Mouse (Mus musculus) hindbrain, embryonic 12.5 days (tissue): Measurements from ENCODE around the gene Agt. TPM values are rescaled to one million over a fixed set of nuclear protein-coding genes. Genes with fewer than 3 reads are reported as not detected.
A peak's percentile ranks its signal among the peaks of the same experiment; 100 is the strongest.

Experiments
- ATAC-seq: fragments of 200-750 bp; cut with Nextera tagmentation; 2 replicates; pipeline ENCODE4 v1.8.0; 2017; ENCODE audit warnings: moderate TSS enrichment; ENCODE audit not compliant: low FRiP score
- H3K27ac ChIP-seq: fragments of 300-500 bp; sonication (generic); 2 replicates; pipeline ENCODE4 v1.5.1; 2016; ENCODE audit warnings: mild to moderate bottlenecking
- H3K27me3 ChIP-seq: fragments of 300-500 bp; sonication (generic); 2 replicates; pipeline ENCODE4 v1.6.1; 2016; ENCODE audit warnings: mild to moderate bottlenecking
- H3K36me3 ChIP-seq: fragments of 300-500 bp; sonication (generic); 2 replicates; pipeline ENCODE4 v1.6.1; 2016; ENCODE audit warnings: mild to moderate bottlenecking
- H3K4me1 ChIP-seq: fragments of 300-500 bp; sonication (generic); 2 replicates; pipeline ENCODE4 v1.6.1; 2016
- H3K4me2 ChIP-seq: fragments of 300-500 bp; sonication (generic); replicated peaks from 2 replicates; pipeline ENCODE4 v1.6.1; 2016; ENCODE audit warnings: mild to moderate bottlenecking
- H3K4me3 ChIP-seq: fragments of 300-500 bp; sonication (generic); 2 replicates; pipeline ENCODE4 v1.5.1; 2016; ENCODE audit warnings: mild to moderate bottlenecking
- H3K9ac ChIP-seq: fragments of 300-500 bp; sonication (generic); 2 replicates; pipeline ENCODE4 v1.6.1; 2016; ENCODE audit warnings: mild to moderate bottlenecking, moderate library complexity
- H3K9me3 ChIP-seq: fragments of 300-500 bp; sonication (generic); replicated peaks from 2 replicates; pipeline ENCODE4 v1.6.1; 2016; ENCODE audit warnings: mild to moderate bottlenecking
- WGBS: fragments of 180-500 bp; shearing (Covaris S2); methylation state at CpG from one replicate; pipeline ENCODE4 v1.1.7; 2016; 5-methylcytosine and 5-hydroxymethylcytosine counted together
- polyA plus RNA-seq: library from polyadenylated mRNA; unstranded; fragments of >200 nt; fragmentation: Nextera tagmentation; extraction: Ambion mirVana; gene quantifications from 2 replicates; pipeline ENCODE4 v1.2.1, GENCODE M21; 2016

Gene Agt
- polyA plus RNA-seq, 1 experiment from 2014 or later, result 0.44 TPM

DNA sequence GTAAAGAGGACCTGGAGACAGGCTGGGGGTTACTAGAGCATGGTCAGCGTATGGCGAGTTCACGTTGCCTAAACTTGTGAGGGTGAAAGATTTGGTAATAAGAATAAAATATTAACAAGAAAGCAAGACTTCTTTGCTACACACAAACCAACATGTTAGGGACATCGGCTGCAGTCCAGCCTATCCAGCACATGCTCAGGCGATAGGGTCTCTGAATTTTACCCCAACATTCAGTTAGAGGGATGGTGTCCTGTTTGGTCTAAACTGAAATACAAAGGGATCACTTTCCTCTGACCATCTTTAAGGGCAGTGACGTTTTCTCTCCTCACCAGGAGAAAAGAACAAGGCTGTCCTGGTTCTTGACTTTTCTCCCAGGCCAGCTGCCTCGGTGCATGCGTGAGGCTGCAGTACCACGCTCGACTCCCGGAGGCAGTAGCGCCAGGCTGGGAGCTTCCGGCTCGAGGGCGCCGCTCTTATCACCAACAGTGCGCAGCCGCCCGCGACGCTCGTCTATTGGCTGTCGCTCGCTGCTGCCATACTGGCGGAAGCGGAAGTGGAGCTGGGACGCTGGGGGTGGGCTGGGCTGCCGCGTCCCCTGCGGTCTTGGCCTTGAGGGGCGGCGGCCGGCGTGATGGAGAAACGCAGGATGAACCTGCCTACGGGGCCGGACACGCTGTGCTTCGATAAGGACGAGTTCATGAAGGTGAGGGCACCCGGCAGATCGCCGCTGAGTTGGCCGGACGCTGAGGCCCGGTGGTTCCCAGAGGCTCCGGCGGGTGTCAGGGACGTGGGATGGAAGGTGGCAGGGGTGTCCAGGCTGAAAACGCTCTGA is 49.0 kb downstream of the Agt start, which contains the start of gene Cog2:
Gene Cog2 (plus strand): TSS at position 519 of the 832 bp plus-strand sequence.
- Histone ChIP-seq H3K4me1 (peaks cover 12% of the 10 kb centered on the region), H3K36me3 (peaks cover 7% of the 10 kb centered on the region), H3K9ac (peak within 1 kb of the TSS; percentile 87), H3K4me2 (peak within 1 kb of the TSS; percentile 92), H3K9me3 (no peaks in the 10 kb centered on the region), H3K4me3 (peak within 1 kb of the TSS; percentile 91), H3K27ac (0 out of 2 replicates have a peak within 1 kb of the TSS, but pooled peaks have one; percentile 23), H3K27me3 (peaks cover 9% of the 10 kb centered on the region; the same call in 1 of the 2 replicates)
- peak; percentile 99 for ATAC-seq
- WGBS, result 10% methylated on average over 50 of the region's 50 CpGs

DNA sequence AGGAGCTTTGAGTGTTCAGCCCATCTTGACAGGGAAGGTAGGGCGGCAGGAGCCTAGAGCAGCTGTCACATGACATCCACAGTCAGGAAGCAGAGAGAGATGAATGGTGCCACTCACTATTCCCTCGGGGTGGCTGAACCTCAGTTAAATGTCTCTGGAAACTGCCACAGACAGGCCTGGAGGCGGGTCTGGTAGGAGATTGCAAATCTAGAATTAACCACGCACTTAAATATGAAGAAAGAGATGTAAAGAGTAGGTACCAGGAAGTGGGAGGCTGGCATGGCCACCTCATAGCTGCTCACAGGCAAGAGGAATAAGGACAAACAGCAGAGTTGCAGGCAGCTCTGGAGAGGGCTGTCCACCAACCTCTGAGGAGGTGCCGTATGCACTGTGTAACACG is 52.4 kb downstream of the Agt start:
- Histone ChIP-seq H3K9ac (no peak overlapping the region), H3K4me3 (no peak overlapping the region), H3K4me1 (peaks cover 10% of the 10 kb centered on the region), H3K36me3 (no peaks in the 10 kb centered on the region), H3K27ac (no peak overlapping the region), H3K27me3 (peaks cover 9% of the 10 kb centered on the region; the same call in 1 of the 2 replicates), H3K9me3 (no peaks in the 10 kb centered on the region), H3K4me2 (no peak overlapping the region)
- WGBS, result 71% methylated on average over 6 of the region's 6 CpGs
- ATAC-seq, result no peak

- WGBS, result 75% methylated on average over 6 of the region's 6 CpGs
- Histone ChIP-seq H3K36me3 (no peaks in the 10 kb centered on the region), H3K9me3 (no peaks in the 10 kb centered on the region), H3K27ac (no peak overlapping the region), H3K27me3 (peaks cover 9% of the 10 kb centered on the region; the same call in 1 of the 2 replicates), H3K4me3 (no peak overlapping the region), H3K4me1 (peaks cover 4% of the 10 kb centered on the region), H3K4me2 (no peak overlapping the region), H3K9ac (no peak overlapping the region)
- ATAC-seq, result no peak
These were observed 53.0 kb downstream of the Agt start for GRCm38 (mm10) chr8:124516525-124516924.

- no peak for ATAC-seq
- H3K4me3 ChIP-seq, result no peak overlapping the region
- no peak overlapping the region for H3K4me2 ChIP-seq
- WGBS, result 74% methylated on average over 3 of the region's 3 CpGs
- H3K27ac ChIP-seq, result no peak overlapping the region
- H3K27me3 ChIP-seq, result peaks cover 9% of the 10 kb centered on the region; the same call in 1 of the 2 replicates
- no peaks in the 10 kb centered on the region for H3K36me3 ChIP-seq
- no peaks in the 10 kb centered on the region for H3K9me3 ChIP-seq
- H3K9ac ChIP-seq, result no peak overlapping the region
- H3K4me1 ChIP-seq, result no peaks in the 10 kb centered on the region
These were observed 53.5 kb downstream of the Agt start for GRCm38 (mm10) chr8:124516039-124516438.

DNA sequence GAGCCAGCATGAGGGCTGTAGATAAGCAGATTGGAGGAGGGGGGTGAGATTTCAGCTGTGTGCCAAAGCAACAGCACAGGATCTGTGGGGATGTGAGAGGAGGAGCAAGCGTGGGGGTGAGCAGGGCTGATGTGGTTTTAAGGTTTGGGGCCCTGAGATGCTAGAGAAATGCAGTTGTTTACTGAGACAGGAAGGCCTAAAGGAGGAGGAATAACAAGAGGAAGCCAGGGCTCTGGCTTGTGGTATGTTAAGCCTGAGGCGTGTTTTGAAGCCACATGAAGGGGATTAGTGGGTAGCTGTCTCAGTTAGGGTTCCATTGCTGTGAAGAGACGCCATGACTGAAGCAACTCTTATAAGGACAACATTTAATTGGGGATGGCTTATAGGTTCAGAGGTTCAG is 60.4 kb downstream of the Agt start:
- no peaks in the 10 kb centered on the region for H3K36me3 ChIP-seq
- H3K4me3 ChIP-seq, result no peak overlapping the region
- H3K27ac ChIP-seq, result no peak overlapping the region
- no peak overlapping the region for H3K9ac ChIP-seq
- no peaks in the 10 kb centered on the region for H3K4me1 ChIP-seq
- no peaks in the 10 kb centered on the region for H3K9me3 ChIP-seq
- H3K4me2 ChIP-seq, result no peak overlapping the region
- no peak for ATAC-seq
- peaks cover 4% of the 10 kb centered on the region for H3K27me3 ChIP-seq
- 81% methylated on average over 3 of the region's 3 CpGs for whole genome bisulfite sequencing

- no peaks in the 10 kb centered on the region for H3K4me1 ChIP-seq
- no peak overlapping the region for H3K4me2 ChIP-seq
- 67% methylated on average over 6 of the region's 6 CpGs for WGBS
- no peak overlapping the region for H3K27ac ChIP-seq
- H3K4me3 ChIP-seq, result no peak overlapping the region
- no peak overlapping the region for H3K9ac ChIP-seq
- H3K9me3 ChIP-seq, result peaks cover 8% of the 10 kb centered on the region; the same call in 1 of the 2 replicates
- ATAC-seq, result no peak
- H3K36me3 ChIP-seq, result no peaks in the 10 kb centered on the region
- H3K27me3 ChIP-seq, result peaks cover 4% of the 10 kb centered on the region
These were observed 61.2 kb downstream of the Agt start for GRCm38 (mm10) chr8:124508321-124508695.

GRCm38 (mm10) chr8:124507572-124508320 is 61.8 kb downstream of the Agt start:
- Histone ChIP-seq H3K4me1 (no peaks in the 10 kb centered on the region), H3K27ac (no peak overlapping the region), H3K4me3 (no peak overlapping the region), H3K4me2 (no peak overlapping the region), H3K27me3 (peaks cover 4% of the 10 kb centered on the region), H3K9me3 (peaks cover 10% of the 10 kb centered on the region; the same call in 1 of the 2 replicates), H3K36me3 (no peaks in the 10 kb centered on the region), H3K9ac (no peak overlapping the region)
- no peak for ATAC-seq
- WGBS, result 74% methylated on average over 8 of the region's 8 CpGs

Other genes with a start within 250 kb of the Agt start
- gene Pgbd5, start 130.0 kb downstream of the Agt start, polyA plus RNA-seq, result 5.9 and 6.4 TPM in 2 replicates
- gene Cog2, start 48.9 kb downstream of the Agt start, polyA plus RNA-seq, result 44.2 and 44.6 TPM in 2 replicates
- gene Capn9, start 6.4 kb upstream of the Agt start, polyA plus RNA-seq, result not detected in 2 replicates
- 26.6 and 31.2 TPM in 2 replicates for gene 2310022B05Rik, start 93.7 kb upstream of the Agt start, polyA plus RNA-seq
- 61.4 and 62.2 TPM in 2 replicates for gene Ttc13, start 152.3 kb upstream of the Agt start, polyA plus RNA-seq
- gene Arv1, start 152.4 kb upstream of the Agt start, polyA plus RNA-seq, result 33.4 and 37.7 TPM in 2 replicates
- gene Fam89a, start 182.1 kb upstream of the Agt start, polyA plus RNA-seq, result 5.1 and 6.0 TPM in 2 replicates
- 11.9 and 13.2 TPM in 2 replicates for gene Trim67, start 223.4 kb upstream of the Agt start, polyA plus RNA-seq